Mouse (Mus musculus): ENCODE results near the gene Spg7. TPM values are rescaled to one million over a fixed set of nuclear protein-coding genes. Genes with fewer than 3 reads are reported as not detected.

The Spg7 gene
- total and polyA plus RNA-seq, 3 experiments, result 20.8 to 35.2 (median 26.1) TPM

DNA sequence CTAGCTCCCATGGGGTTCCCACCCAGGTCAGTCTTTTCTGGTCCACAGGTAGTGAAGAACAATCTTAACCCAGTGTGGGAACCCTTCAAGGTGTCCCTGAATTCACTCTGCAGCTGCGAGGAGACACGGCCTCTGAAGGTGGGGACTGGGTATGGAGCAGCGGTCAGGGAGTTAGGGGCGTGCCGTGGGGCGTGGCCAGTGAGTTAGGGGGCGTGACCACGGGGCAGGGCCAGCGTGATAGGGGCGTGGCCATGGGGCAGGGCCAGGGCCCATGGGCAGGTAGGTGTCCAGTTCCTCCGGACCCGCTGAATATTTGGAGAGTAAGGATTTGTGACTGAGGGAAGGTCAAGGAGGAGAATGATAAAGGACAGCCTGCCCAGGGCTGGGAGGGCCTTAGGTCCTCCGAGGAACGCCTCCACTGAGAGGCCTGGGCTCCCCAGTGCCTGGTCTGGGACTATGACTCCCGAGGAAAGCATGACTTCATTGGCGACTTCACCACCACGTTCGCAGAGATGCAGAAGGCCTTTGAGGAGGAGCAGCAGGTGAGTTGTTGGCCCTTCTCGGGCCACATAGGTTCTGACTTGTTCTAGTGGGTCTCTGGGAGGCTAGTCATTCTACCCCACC is 63.6 kb downstream of the Spg7 start:
- H3K4me1 ChIP-seq (ENCODE audit: control insufficient read depth in 1 of 2, insufficient read depth in 2 of 2), result peaks cover 5 to 12% of the 10 kb centered on the region in 2 experiments; a peak in 3 of 4 replicates
- H3K27ac ChIP-seq (ENCODE audit: insufficient read depth, low read depth), result no peak overlapping the region
- no peaks in the 10 kb centered on the region for H3K36me3 ChIP-seq (replicated peaks in 1 of 2; ENCODE audit: control insufficient read depth in 1 of 2, insufficient read depth in 1 of 2, low read length in 1 of 2)
- H3K4me2 ChIP-seq (ENCODE audit: insufficient read depth, low read depth, poor library complexity, severe bottlenecking), result no peak overlapping the region
- no peak for TF ChIP-seq MAFK (IDR thresholded peaks at IDR 0.05; ENCODE audit: insufficient replicate concordance, low read length)
- no peak for TF ChIP-seq USF2 (conservative IDR thresholded peaks at IDR 0.05; ENCODE audit: low read depth, low read length)
- no peak for TF ChIP-seq ETS1 (conservative IDR thresholded peaks at IDR 0.05; ENCODE audit: low read depth, low read length)
- TF ChIP-seq POLR2A (IDR thresholded peaks at IDR 0.05; ENCODE audit: low read depth, low read length), result no peak
- no peak for TF ChIP-seq ZC3H11A (IDR thresholded peaks at IDR 0.05; ENCODE audit: low read depth, low read length)
- no peak for TF ChIP-seq CTCF (conservative IDR thresholded peaks at IDR 0.05 in 1 of 2, IDR thresholded peaks at IDR 0.05 in 1 of 2; ENCODE audit: low read depth in 2 of 2, low read length in 2 of 2)
- TF ChIP-seq MAZ (IDR thresholded peaks at IDR 0.05; ENCODE audit: low read depth, low read length), result no peak
- TF ChIP-seq TCF12 (IDR thresholded peaks at IDR 0.05; ENCODE audit: low read depth, low read length), result no peak
- no peak for TF ChIP-seq ZNF384 (IDR thresholded peaks at IDR 0.05; ENCODE audit: low read depth, low read length)
- no peak for TF ChIP-seq ZKSCAN1 (IDR thresholded peaks at IDR 0.05; ENCODE audit: borderline replicate concordance, low read depth, low read length)
- H3K4me3 ChIP-seq (replicated peaks in 1 of 3; ENCODE audit: low read depth in 2 of 3, low read length in 2 of 3, poor library complexity in 1 of 3), result no peak overlapping the region
- no peaks in the 10 kb centered on the region for H3K79me2 ChIP-seq (replicated peaks; ENCODE audit: control insufficient read depth, extremely low read depth, insufficient read depth, poor library complexity, severe bottlenecking)
- dilution Hi-C loops (cut with MboI; ENCODE audit: extremely low pct_ligation_motif_present, extremely low pct_unique_long_range_greater_than_20kb, low sequenced_read_pairs) (no loop called here), in situ Hi-C loops (cut with MboI; ENCODE audit: low pct_ligation_motif_present, low pct_unique_long_range_greater_than_20kb, low sequenced_read_pairs) (no loop called here)
- no peaks in the 10 kb centered on the region for H3K9me3 ChIP-seq (replicated peaks; ENCODE audit: low read length)
- no peak overlapping the region for H3K9ac ChIP-seq (ENCODE audit: insufficient read depth, low read depth)
- peaks cover 89% of the 10 kb centered on the region for H3K27me3 ChIP-seq (replicated peaks)
- no peak for DNase-seq (ENCODE audit: extremely low read depth)

DNA sequence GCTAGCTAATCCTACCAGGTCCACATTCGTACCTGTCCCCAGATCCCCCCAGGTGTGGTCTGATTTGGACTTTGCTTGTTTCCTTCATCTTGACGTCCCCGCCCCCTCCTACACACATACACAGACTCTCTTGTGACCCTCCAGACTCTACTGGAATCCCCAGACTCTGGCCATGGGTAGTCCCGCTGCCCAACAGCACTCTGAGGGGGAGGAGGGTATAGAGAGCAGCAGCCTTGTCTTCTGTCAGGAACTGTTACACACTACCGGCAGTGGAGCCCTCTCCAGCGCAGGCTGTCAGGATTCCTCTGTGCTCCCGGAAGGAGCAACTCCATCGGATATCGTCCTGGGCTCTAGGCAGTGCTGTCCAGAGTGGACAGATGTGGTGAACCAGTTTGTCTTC is 68.3 kb downstream of the Spg7 start:
- Histone ChIP-seq H3K4me3 (replicated peaks in 1 of 3; ENCODE audit: low read depth in 2 of 3, low read length in 2 of 3, poor library complexity in 1 of 3) (no peak overlapping the region), H3K9me3 (replicated peaks; ENCODE audit: low read length) (peaks cover 10% of the 10 kb centered on the region), H3K4me2 (ENCODE audit: insufficient read depth, low read depth, poor library complexity, severe bottlenecking) (no peak overlapping the region), H3K27me3 (replicated peaks) (peaks cover 82% of the 10 kb centered on the region), H3K4me1 (ENCODE audit: control insufficient read depth in 1 of 2, insufficient read depth in 2 of 2) (peaks cover 3 to 12% of the 10 kb centered on the region in 2 experiments; a peak in 3 of 4 replicates), H3K9ac (ENCODE audit: insufficient read depth, low read depth) (no peak overlapping the region), H3K79me2 (replicated peaks; ENCODE audit: control insufficient read depth, extremely low read depth, insufficient read depth, poor library complexity, severe bottlenecking) (no peaks in the 10 kb centered on the region), H3K36me3 (replicated peaks in 1 of 2; ENCODE audit: control insufficient read depth in 1 of 2, insufficient read depth in 1 of 2, low read length in 1 of 2) (no peaks in the 10 kb centered on the region), H3K27ac (ENCODE audit: insufficient read depth, low read depth) (no peak overlapping the region)
- no peak for TF ChIP-seq CHD2 (IDR thresholded peaks at IDR 0.05; ENCODE audit: low read length)
- no peak for TF ChIP-seq USF2 (conservative IDR thresholded peaks at IDR 0.05; ENCODE audit: low read depth, low read length)
- TF ChIP-seq NELFE (IDR thresholded peaks at IDR 0.05; ENCODE audit: low read depth, low read length), result no peak
- no peak for TF ChIP-seq UBTF (IDR thresholded peaks at IDR 0.05; ENCODE audit: low read depth, low read length)
- no peak for TF ChIP-seq KAT2A (IDR thresholded peaks at IDR 0.05; ENCODE audit: insufficient replicate concordance, low read length)
- TF ChIP-seq ETS1 (conservative IDR thresholded peaks at IDR 0.05; ENCODE audit: low read depth, low read length), result no peak
- TF ChIP-seq MXI1 (IDR thresholded peaks at IDR 0.05; ENCODE audit: low read depth, low read length), result no peak
- TF ChIP-seq RCOR1 (conservative IDR thresholded peaks at IDR 0.05; ENCODE audit: low read depth, low read length), result no peak
- TF ChIP-seq CTCF (conservative IDR thresholded peaks at IDR 0.05 in 1 of 2, IDR thresholded peaks at IDR 0.05 in 1 of 2; ENCODE audit: low read depth in 2 of 2, low read length in 2 of 2), result no peak
- TF ChIP-seq ZC3H11A (IDR thresholded peaks at IDR 0.05; ENCODE audit: low read depth, low read length), result no peak
- TF ChIP-seq USF1 (IDR thresholded peaks at IDR 0.05; ENCODE audit: low read depth, low read length), result no peak
- no peak for TF ChIP-seq BHLHE40 (IDR thresholded peaks at IDR 0.05; ENCODE audit: low read depth, low read length)
- TF ChIP-seq ZKSCAN1 (IDR thresholded peaks at IDR 0.05; ENCODE audit: borderline replicate concordance, low read depth, low read length), result no peak
- no peak for TF ChIP-seq ZNF384 (IDR thresholded peaks at IDR 0.05; ENCODE audit: low read depth, low read length)
- TF ChIP-seq SIN3A (IDR thresholded peaks at IDR 0.05; ENCODE audit: low read length), result no peak
- no peak for TF ChIP-seq MYC (IDR thresholded peaks at IDR 0.05; ENCODE audit: low read depth, low read length)
- no peak for TF ChIP-seq E2F4 (IDR thresholded peaks at IDR 0.05; ENCODE audit: insufficient replicate concordance, low read depth, low read length)
- in situ Hi-C loops (cut with MboI; ENCODE audit: low pct_ligation_motif_present, low pct_unique_long_range_greater_than_20kb, low sequenced_read_pairs) (no loop called here), dilution Hi-C loops (cut with MboI; ENCODE audit: extremely low pct_ligation_motif_present, extremely low pct_unique_long_range_greater_than_20kb, low sequenced_read_pairs) (no loop called here)
- no peak for DNase-seq (ENCODE audit: extremely low read depth)

All from CH12.LX (cell line).